ENCODE assay signal across 26 mouse cellular contexts in genomic region chr10:95268366-95268765, GRCm38 (mm10). TPM values are rescaled to one million over a fixed set of nuclear protein-coding genes. Genes with fewer than 3 reads are reported as not detected.
DNase-seq lines count a peak whose midpoint lies in the region; ATAC-seq lines count a peak whose summit lies in the region.
"Had no signal": no experiment of that assay in that cellular context is flagged by ENCODE, and none has a peak within 500 bp of the region (broad histone marks: within the 10 kb centered on the region; RNA-seq: fewer than 3 reads in every experiment).

No protein-coding gene starts in this region.

- H3K27ac ChIP-seq in heart, embryonic 10.5 days = peak overlapping the region; percentile 29; the same call in 1 of the 2 replicates
- no peak overlapping the region for H3K27ac ChIP-seq in heart, embryonic 11.5 days (ENCODE audit: low read depth, low read length)
- H3K27ac ChIP-seq: embryonic facial prominence, embryonic 10.5 days; embryonic facial prominence, embryonic 13.5 days; forebrain, embryonic 12.5 days; forebrain, embryonic 15.5 days; hindbrain, embryonic 14.5 days; hindbrain, postnatal 0 days had no signal

- no peak overlapping the region for H3K4me3 ChIP-seq in heart, embryonic 10.5 days
- no peak overlapping the region for H3K4me3 ChIP-seq in heart, embryonic 11.5 days (ENCODE audit: low read depth, low read length)
- H3K4me3 ChIP-seq: embryonic facial prominence, embryonic 10.5 days; embryonic facial prominence, embryonic 13.5 days; erythroblast, embryonic 14.5 days; forebrain, embryonic 12.5 days; forebrain, embryonic 15.5 days had no signal

- no peak for ATAC-seq in heart, embryonic 11.5 days (replicated peaks; ENCODE audit: insufficient number of reproducible peaks, low FRiP score, low TSS enrichment)
- ATAC-seq: forebrain, embryonic 15.5 days; hindbrain, postnatal 0 days; inflammation-experienced regulatory T-cells, adult 6 months; intestine, embryonic 16.5 days; Patski had no signal

- no peak overlapping the region for H3K9ac ChIP-seq in heart, embryonic 11.5 days (ENCODE audit: low read depth, low read length)
- H3K9ac ChIP-seq: embryonic facial prominence, embryonic 13.5 days; forebrain, embryonic 12.5 days; forebrain, embryonic 15.5 days; hindbrain, embryonic 14.5 days had no signal

- peaks cover 30% of the 10 kb centered on the region for H3K4me1 ChIP-seq in heart, embryonic 10.5 days
- H3K4me1 ChIP-seq in heart, embryonic 11.5 days (ENCODE audit: control insufficient read depth, insufficient read depth, low read length) = no peaks in the 10 kb centered on the region

- peaks cover under 1% of the 10 kb centered on the region; the same call in 1 of the 2 replicates for H3K27me3 ChIP-seq in heart, embryonic 10.5 days (ENCODE audit: insufficient read depth, poor library complexity, severe bottlenecking)
- H3K27me3 ChIP-seq in heart, embryonic 11.5 days (ENCODE audit: control insufficient read depth, insufficient read depth, low read length) = no peaks in the 10 kb centered on the region
- H3K27me3 ChIP-seq: CH12.LX, Patski had no signal

- no peak overlapping the region for H3K4me2 ChIP-seq in heart, embryonic 11.5 days
- H3K4me2 ChIP-seq: embryonic facial prominence, embryonic 13.5 days; forebrain, embryonic 12.5 days; forebrain, embryonic 15.5 days; hindbrain, embryonic 14.5 days had no signal

- H3K36me3 ChIP-seq in heart, embryonic 10.5 days = peaks cover 8% of the 10 kb centered on the region; the same call in 1 of the 2 replicates
- no peaks in the 10 kb centered on the region for H3K36me3 ChIP-seq in heart, embryonic 11.5 days (ENCODE audit: control insufficient read depth, insufficient read depth, low read length)
- H3K36me3 ChIP-seq: embryonic facial prominence, embryonic 13.5 days; forebrain, embryonic 12.5 days; forebrain, embryonic 15.5 days had no signal

- peak; percentile 34 for DNase-seq in gastrocnemius, adult 18-20 months (ENCODE audit: low spot score)
- no peak for DNase-seq in gastrocnemius, postnatal 4 days (ENCODE audit: low spot score in 2 of 2)
- no peak for DNase-seq in heart, embryonic 10.5 days (ENCODE audit: low spot score)
- peak; percentile 33 for DNase-seq in gastrocnemius, postnatal 25 days
- no peak for DNase-seq in right cerebral cortex, adult 2 months (ENCODE audit: low spot score in 2 of 2)
- DNase-seq in cerebellum, postnatal 10 days = no peak
- DNase-seq: adrenal gland, postnatal 10 days; adrenal gland, postnatal 36 days; cerebellum, adult 18-20 months; cerebellum, adult 9-10 months; cerebellum, postnatal 25 days; embryo, embryonic 11 days; heart, postnatal 4 days; kidney, adult 18-20 months had no signal

- H3K9me3 ChIP-seq in heart, embryonic 10.5 days = no peaks in the 10 kb centered on the region
- H3K9me3 ChIP-seq in heart, embryonic 11.5 days (replicated peaks; ENCODE audit: control insufficient read depth, low read length) = no peaks in the 10 kb centered on the region
- H3K9me3 ChIP-seq: embryonic facial prominence, embryonic 10.5 days; embryonic facial prominence, embryonic 13.5 days; forebrain, embryonic 15.5 days had no signal

- WGBS in heart, embryonic 10.5 days = 80% methylated on average over 5 of the region's 5 CpGs
- WGBS in heart, embryonic 11.5 days (ENCODE audit: insufficient replicate concordance) = 70% methylated on average over 5 of the region's 5 CpGs

RNA-seq across cellular contexts. Expression of gene Cradd, which starts 55.6 kb away (rescaled TPM):
- 10 to 100 TPM in 1 of 2 experiments, 1 to 10 TPM in 1; 9.5 to 11.3 TPM for total RNA-seq in gastrocnemius, adult 18-20 months (2021)
- 10 to 100 TPM; 13.5 to 14.3 TPM for total RNA-seq in gastrocnemius, postnatal 4 days (2021)
- polyA plus RNA-seq in heart, embryonic 10.5 days (2016; fragmentation: Nextera tagmentation; extraction: Ambion mirVana) = 9.6 and 10.7 TPM in 2 replicates
- polyA plus RNA-seq in heart, embryonic 11.5 days (2014; fragmentation: Nextera tagmentation; extraction: Ambion mirVana) = 10.6 and 11.7 TPM in 2 replicates
- 1 to 10 TPM; 8.3 to 8.5 TPM for total RNA-seq in gastrocnemius, postnatal 25 days (2021)

Comparison
In these comparisons a context has a peak if more than half of its experiments do, and no peak if none do; other contexts are left out.
1. DNase-seq: peak in gastrocnemius, adult 18-20 months (single experiment) and gastrocnemius, postnatal 25 days (single experiment); none in gastrocnemius, postnatal 4 days (0 of 2), heart, embryonic 10.5 days (single experiment), right cerebral cortex, adult 2 months (0 of 2) and cerebellum, postnatal 10 days (0 of 2).